Comparison of ENCODE assay signal across 8 mouse cellular contexts in genomic region chr14:31494349-31494974, GRCm38 (mm10). TPM values are rescaled to one million over a fixed set of nuclear protein-coding genes. Genes with fewer than 3 reads are reported as not detected.
DNase-seq lines count a peak whose midpoint lies in the region; ATAC-seq lines count a peak whose summit lies in the region.

Gene Eaf1, plus strand, starts transcription at chr14:31494399.

- H3K9me3 ChIP-seq in heart, embryonic 13.5 days, result no peaks in the 10 kb centered on the region
- no peaks in the 10 kb centered on the region for H3K9me3 ChIP-seq in stomach, embryonic 16.5 days (replicated peaks; ENCODE audit: control insufficient read depth, low read length)

- H3K9ac ChIP-seq in heart, embryonic 13.5 days, result peak within 1 kb of the TSS; percentile 94
- peak within 1 kb of the TSS; percentile 96 for H3K9ac ChIP-seq in stomach, embryonic 16.5 days (ENCODE audit: low read length)

- under 1% methylated on average over 37 of the region's 37 CpGs for WGBS in heart, embryonic 13.5 days
- WGBS in large intestine, adult 2 months, result under 1% methylated on average over 37 of the region's 37 CpGs
- 1% methylated on average over 37 of the region's 37 CpGs for WGBS in stomach, embryonic 16.5 days

- no peak for ATAC-seq in heart, embryonic 13.5 days (ENCODE audit: extremely low read depth, insufficient number of reproducible peaks, low FRiP score, low TSS enrichment)
- ATAC-seq in stomach, embryonic 16.5 days (ENCODE audit: insufficient read depth, low FRiP score), result peak; percentile 25

- DNase-seq in adrenal gland, adult 18-20 months (ENCODE audit: low spot score in 2 of 2), result peak in 1 of 2 experiments; percentile 43
- DNase-seq in adrenal gland, adult (ENCODE audit: inconsistent age in 2 of 2, low spot score in 1 of 2), result no peak
- DNase-seq in CD4-positive, CD25-positive, alpha-beta regulatory T cell, adult 2 months (ENCODE audit: low read depth, low spot score), result peak; percentile 76
- DNase-seq in c-Kit-positive CD71-positive TER-119-positive erythroid progenitor cells, embryonic 14.5 days (ENCODE audit: low spot score), result peak; percentile 48
- DNase-seq in large intestine, adult 2 months (ENCODE audit: low read depth, low spot score), result no peak
- peak; percentile 65 for DNase-seq in lung, postnatal 10 days

- H3K4me2 ChIP-seq in heart, embryonic 13.5 days, result peak within 1 kb of the TSS; percentile 89
- H3K4me2 ChIP-seq in stomach, embryonic 16.5 days (ENCODE audit: low read depth, low read length), result peak within 1 kb of the TSS; percentile 91

- peaks cover 45% of the 10 kb centered on the region for H3K4me1 ChIP-seq in heart, embryonic 13.5 days
- H3K4me1 ChIP-seq in stomach, embryonic 16.5 days (ENCODE audit: control insufficient read depth, insufficient read depth, low read length), result peaks cover 24% of the 10 kb centered on the region

- no peaks in the 10 kb centered on the region for H3K27me3 ChIP-seq in heart, embryonic 13.5 days (replicated peaks)
- no peaks in the 10 kb centered on the region for H3K27me3 ChIP-seq in stomach, embryonic 16.5 days (ENCODE audit: control insufficient read depth, insufficient read depth, low read length)

- H3K36me3 ChIP-seq in heart, embryonic 13.5 days, result peaks cover 51% of the 10 kb centered on the region
- H3K36me3 ChIP-seq in stomach, embryonic 16.5 days (ENCODE audit: control insufficient read depth, insufficient read depth, low read length), result peaks cover 5% of the 10 kb centered on the region; the same call in 1 of the 2 replicates

- peak within 1 kb of the TSS; percentile 85 for H3K4me3 ChIP-seq in heart, embryonic 13.5 days
- peak within 1 kb of the TSS; percentile 92 for H3K4me3 ChIP-seq in stomach, embryonic 16.5 days (replicated peaks; ENCODE audit: low read length)

- peak within 1 kb of the TSS; percentile 87 for H3K27ac ChIP-seq in heart, embryonic 13.5 days (replicated peaks)
- H3K27ac ChIP-seq in stomach, embryonic 16.5 days (ENCODE audit: low read length), result peak within 1 kb of the TSS; percentile 82

RNA-seq across cellular contexts. Expression of gene Eaf1, which starts in this region (rescaled TPM):
- total RNA-seq in adrenal gland, adult 18-20 months (2021), result 10 to 100 TPM; 52.1 to 60.1 TPM
- 11.7 and 12.0 TPM in 2 replicates for polyA plus RNA-seq in heart, embryonic 13.5 days (2015; fragmentation: Nextera tagmentation; extraction: Ambion mirVana)
- 15.9 and 29.4 TPM in 2 replicates for polyA plus RNA-seq in large intestine, adult 2 months (2012; rRNA removed)
- polyA plus RNA-seq in stomach, embryonic 16.5 days (2015; fragmentation: Nextera tagmentation; extraction: Ambion mirVana), result 21.2 and 24.7 TPM in 2 replicates

Comparison
In these comparisons a context has a peak if more than half of its experiments do, and no peak if none do; other contexts are left out.
1. DNase-seq: peak in CD4-positive, CD25-positive, alpha-beta regulatory T cell, adult 2 months (single experiment), c-Kit-positive CD71-positive TER-119-positive erythroid progenitor cells, embryonic 14.5 days (single experiment) and lung, postnatal 10 days (single experiment); none in adrenal gland, adult (0 of 2) and large intestine, adult 2 months (single experiment).